Mouse (Mus musculus): ENCODE measurements around the gene Zcwpw1. TPM values are rescaled to one million over a fixed set of nuclear protein-coding genes. Genes with fewer than 3 reads are reported as not detected.
"Not testable (repeated sequence)": the region's sequence is repeated elsewhere in the genome, so short reads cannot be mapped to it uniquely, and the experiment has no call there.

Gene Zcwpw1
- total RNA-seq, 2 experiments from 2014 or later, result 6.1 to 6.2 TPM

- no peak for DNase-seq (ENCODE audit: extremely low spot score in 1 of 2, low spot score in 1 of 2)
Measured at GRCm38 (mm10) chr5:137828694-137829093, 41.1 kb downstream of the Zcwpw1 start.

- no peak for DNase-seq (ENCODE audit: extremely low spot score in 1 of 2, low spot score in 1 of 2)
Measured at GRCm38 (mm10) chr5:137830238-137830637, 42.6 kb downstream of the Zcwpw1 start.

GRCm38 (mm10) chr5:137831106-137831505 lies 43.5 kb downstream of the Zcwpw1 start:
- DNase-seq (ENCODE audit: extremely low spot score in 1 of 2, low spot score in 1 of 2), result no peak

- no peak for DNase-seq (ENCODE audit: extremely low spot score in 1 of 2, low spot score in 1 of 2)
Measured at GRCm38 (mm10) chr5:137831506-137831905, 43.9 kb downstream of the Zcwpw1 start.

GRCm38 (mm10) chr5:137833500-137833899 lies 45.9 kb downstream of the Zcwpw1 start:
- no peak for DNase-seq (ENCODE audit: extremely low spot score in 1 of 2, low spot score in 1 of 2)

GRCm38 (mm10) chr5:137835966-137836520 lies 48.4 kb downstream of the Zcwpw1 start, which contains the start of gene Pilra:
TSS of gene Pilra (minus strand) at chr5:137836281.
- not testable (repeated sequence) for DNase-seq (ENCODE audit: extremely low spot score in 1 of 2, low spot score in 1 of 2)

- no peak for DNase-seq (ENCODE audit: extremely low spot score in 1 of 2, low spot score in 1 of 2)
Measured at GRCm38 (mm10) chr5:137836611-137837010, 49.0 kb downstream of the Zcwpw1 start.

GRCm38 (mm10) chr5:137837110-137837509 lies 49.5 kb downstream of the Zcwpw1 start:
- DNase-seq (ENCODE audit: extremely low spot score in 1 of 2, low spot score in 1 of 2), result not testable (repeated sequence)

- not testable (repeated sequence) for DNase-seq (ENCODE audit: extremely low spot score in 1 of 2, low spot score in 1 of 2)
Measured at GRCm38 (mm10) chr5:137850313-137850712, 62.7 kb downstream of the Zcwpw1 start.

- DNase-seq (ENCODE audit: extremely low spot score in 1 of 2, low spot score in 1 of 2), result not testable (repeated sequence)
Measured at GRCm38 (mm10) chr5:137854907-137855306, 67.3 kb downstream of the Zcwpw1 start.

GRCm38 (mm10) chr5:137856870-137857269 lies 69.3 kb downstream of the Zcwpw1 start:
- DNase-seq (ENCODE audit: extremely low spot score in 1 of 2, low spot score in 1 of 2), result not testable (repeated sequence)

GRCm38 (mm10) chr5:137857960-137858710 lies 70.5 kb downstream of the Zcwpw1 start, which contains the start of gene Pilrb1:
TSS of gene Pilrb1 (minus strand) at chr5:137858106.
- not testable (repeated sequence) for DNase-seq (ENCODE audit: extremely low spot score in 1 of 2, low spot score in 1 of 2)

GRCm38 (mm10) chr5:137864008-137864407 lies 76.4 kb downstream of the Zcwpw1 start:
- DNase-seq (ENCODE audit: extremely low spot score in 1 of 2, low spot score in 1 of 2), result not testable (repeated sequence)

- DNase-seq (ENCODE audit: extremely low spot score in 1 of 2, low spot score in 1 of 2), result not testable (repeated sequence)
Measured at GRCm38 (mm10) chr5:137868600-137868999, 81.0 kb downstream of the Zcwpw1 start.

GRCm38 (mm10) chr5:137871644-137872380 lies 84.2 kb downstream of the Zcwpw1 start, which contains the start of gene Pilrb2:
TSS of gene Pilrb2 (minus strand) at chr5:137871815.
- not testable (repeated sequence) for DNase-seq (ENCODE audit: extremely low spot score in 1 of 2, low spot score in 1 of 2)

Other genes starting within 250 kb of the Zcwpw1 start
- 100 to 1,000 TPM; 129 to 132 TPM for gene Actl6b, start 234.3 kb upstream of the Zcwpw1 start, total RNA-seq (2021)
- 10 to 100 TPM; 13.3 to 15.8 TPM for gene Tfr2, start 218.0 kb upstream of the Zcwpw1 start, total RNA-seq (2021)
- 10 to 100 TPM; 33.6 TPM for gene Mospd3, start 186.7 kb upstream of the Zcwpw1 start, total RNA-seq (2021)
- gene Pcolce, start 174.0 kb upstream of the Zcwpw1 start, total RNA-seq (2021), result 1 to 10 TPM; 6.7 to 9.2 TPM
- under 1 TPM; 0.27 to 0.31 TPM for gene Fbxo24, start 158.8 kb upstream of the Zcwpw1 start, total RNA-seq (2021)
- 10 to 100 TPM; 19.3 to 23.5 TPM for gene Lrch4, start 158.7 kb upstream of the Zcwpw1 start, total RNA-seq (2021)
- 10 to 100 TPM; 12.7 to 15.8 TPM for gene Gm20605, start 158.6 kb upstream of the Zcwpw1 start, total RNA-seq (2021)
- 10 to 100 TPM in 1 of 2 experiments, 1 to 10 TPM in 1; 3.1 to 13.9 TPM for gene Sap25, start 146.5 kb upstream of the Zcwpw1 start, total RNA-seq (2021)
- gene Irs3, start 142.1 kb upstream of the Zcwpw1 start, total RNA-seq (2021), result not detected
- gene Agfg2, start 103.1 kb upstream of the Zcwpw1 start, total RNA-seq (2021), result 10 to 100 TPM; 61.8 to 63.9 TPM
- gene Nyap1, start 46.2 kb upstream of the Zcwpw1 start, total RNA-seq (2021), result 10 to 100 TPM; 63.9 to 65.5 TPM
- gene Tsc22d4, start 42.1 kb upstream of the Zcwpw1 start, total RNA-seq (2021), result 100 to 1,000 TPM; 203 to 214 TPM
- 10 to 100 TPM; 24.7 to 26.2 TPM for gene Ppp1r35, start 8.9 kb upstream of the Zcwpw1 start, total RNA-seq (2021)
- 10 to 100 TPM; 40.1 to 42.8 TPM for gene Mepce, start 143 bp upstream of the Zcwpw1 start, total RNA-seq (2021)
- under 1 TPM; 0.82 to 0.91 TPM for gene Pilra, start 48.5 kb downstream of the Zcwpw1 start, total RNA-seq (2021)
- gene Pilrb1, start 70.3 kb downstream of the Zcwpw1 start, total RNA-seq (2021), result not detected
- not detected for gene Pilrb2, start 84.0 kb downstream of the Zcwpw1 start, total RNA-seq (2021)
- gene Cyp3a13, start 133.8 kb downstream of the Zcwpw1 start, total RNA-seq (2021), result under 1 TPM; 0.17 to 0.28 TPM
- gene Gjc3, start 175.3 kb downstream of the Zcwpw1 start, total RNA-seq (2021), result 10 to 100 TPM; 28.5 to 31.3 TPM
- not detected for gene Azgp1, start 193.7 kb downstream of the Zcwpw1 start, total RNA-seq (2021)
- gene Smok3a, start 233.5 kb downstream of the Zcwpw1 start, total RNA-seq (2021), result not detected
- not detected for gene Smok3b, start 233.6 kb downstream of the Zcwpw1 start, total RNA-seq (2021)

Data from layer of hippocampus, postnatal 25 days (tissue).